Comparison of ENCODE assay signal across 33 mouse cellular contexts in genomic region chr2:114037926-114038325, GRCm38 (mm10). TPM values are rescaled to one million over a fixed set of nuclear protein-coding genes. Genes with fewer than 3 reads are reported as not detected.
"Had no signal": no experiment of that assay in that cellular context is flagged by ENCODE, and none has a peak within 500 bp of the region (broad histone marks: within the 10 kb centered on the region; RNA-seq: fewer than 3 reads in every experiment).

No protein-coding gene starts in this region.

- H3K9ac ChIP-seq: embryonic facial prominence, embryonic 12.5 days; embryonic facial prominence, embryonic 13.5 days; embryonic facial prominence, embryonic 15.5 days; forebrain, embryonic 12.5 days; forebrain, embryonic 13.5 days; forebrain, embryonic 15.5 days; forebrain, postnatal 0 days had no signal

- H3K36me3 ChIP-seq: embryonic facial prominence, embryonic 10.5 days; embryonic facial prominence, embryonic 12.5 days; embryonic facial prominence, embryonic 13.5 days; embryonic facial prominence, embryonic 15.5 days; forebrain, embryonic 10.5 days; forebrain, embryonic 12.5 days; forebrain, embryonic 15.5 days had no signal

- H3K4me3 ChIP-seq: embryonic facial prominence, embryonic 10.5 days; embryonic facial prominence, embryonic 12.5 days; embryonic facial prominence, embryonic 13.5 days; embryonic facial prominence, embryonic 15.5 days; erythroblast, embryonic 14.5 days; forebrain, embryonic 10.5 days; forebrain, embryonic 12.5 days; forebrain, embryonic 13.5 days; forebrain, embryonic 15.5 days; gastrocnemius, adult 2 months had no signal

- H3K9me3 ChIP-seq: embryonic facial prominence, embryonic 10.5 days; embryonic facial prominence, embryonic 12.5 days; embryonic facial prominence, embryonic 13.5 days; embryonic facial prominence, embryonic 15.5 days; forebrain, embryonic 10.5 days; forebrain, embryonic 12.5 days; forebrain, embryonic 13.5 days; forebrain, embryonic 15.5 days had no signal

- H3K4me2 ChIP-seq: embryonic facial prominence, embryonic 12.5 days; embryonic facial prominence, embryonic 13.5 days; embryonic facial prominence, embryonic 15.5 days; forebrain, embryonic 12.5 days; forebrain, embryonic 13.5 days; forebrain, embryonic 15.5 days had no signal

- ATAC-seq: forebrain, embryonic 13.5 days; forebrain, embryonic 14.5 days; forebrain, embryonic 15.5 days; forebrain, embryonic 16.5 days; forebrain, postnatal 0 days had no signal

- DNase-seq: cerebellum, adult 18-20 months; cerebellum, adult 2 months; cerebellum, adult 8-10 months; cerebellum, adult 9-10 months; cerebellum, adult 9-11 months; cerebellum, postnatal 10 days; cerebellum, postnatal 14 days; cerebellum, postnatal 25 days; cerebellum, postnatal 36 days; embryo, embryonic 11 days; forebrain, postnatal 0 days; gastrocnemius, adult 2 months; gastrocnemius, postnatal 10 days; gastrocnemius, postnatal 14 days; gastrocnemius, postnatal 25 days; gastrocnemius, postnatal 36 days; heart, adult 18-20 months had no signal

- H3K4me1 ChIP-seq: embryonic facial prominence, embryonic 10.5 days; embryonic facial prominence, embryonic 12.5 days; embryonic facial prominence, embryonic 13.5 days; embryonic facial prominence, embryonic 15.5 days; forebrain, embryonic 10.5 days; forebrain, embryonic 12.5 days; forebrain, embryonic 13.5 days; forebrain, embryonic 15.5 days had no signal

- H3K27ac ChIP-seq: embryonic facial prominence, embryonic 10.5 days; embryonic facial prominence, embryonic 12.5 days; embryonic facial prominence, embryonic 13.5 days; embryonic facial prominence, embryonic 15.5 days; forebrain, embryonic 10.5 days; forebrain, embryonic 12.5 days; forebrain, embryonic 13.5 days; forebrain, embryonic 15.5 days; gastrocnemius, adult 2 months had no signal

- H3K27me3 ChIP-seq: embryonic facial prominence, embryonic 12.5 days; embryonic facial prominence, embryonic 13.5 days; embryonic facial prominence, embryonic 15.5 days; forebrain, embryonic 12.5 days; forebrain, embryonic 13.5 days; forebrain, embryonic 15.5 days had no signal

RNA-seq across cellular contexts. Expression of gene Actc1, which starts 15.4 kb away (rescaled TPM):
- total RNA-seq: common myeloid progenitor, adult 5-6 weeks; granulocyte monocyte progenitor cell, adult 5-6 weeks had no signal
- polyA plus RNA-seq: cerebellum, adult 2 months; erythroblast, embryonic 14.5 days had no signal

RNA-seq across cellular contexts. Expression of gene Gjd2, which starts 24.5 kb away (rescaled TPM):
- total RNA-seq: common myeloid progenitor, adult 5-6 weeks; gastrocnemius, adult 18-20 months; gastrocnemius, adult 2 months; gastrocnemius, adult 8-10 months; gastrocnemius, postnatal 10 days; gastrocnemius, postnatal 14 days; gastrocnemius, postnatal 25 days; gastrocnemius, postnatal 36 days; granulocyte monocyte progenitor cell, adult 5-6 weeks; heart, adult 18-20 months had no signal
- polyA plus RNA-seq: erythroblast, embryonic 14.5 days; gonadal fat pad, adult 2 months had no signal
